Mouse (Mus musculus) limb, embryonic 13.5 days (tissue): ENCODE data around the gene Gm21887. TPM values are rescaled to one million over a fixed set of nuclear protein-coding genes. Genes with fewer than 3 reads are reported as not detected.
"Not testable (repeated sequence)": the region's sequence is repeated elsewhere in the genome, so short reads cannot be mapped to it uniquely, and the experiment has no call there.

Experiments
- ATAC-seq: fragments of 200-750 bp; cut with Nextera tagmentation; 2 replicates; pipeline ENCODE4 v1.8.0; 2017; ENCODE audit warnings: low read depth, moderate number of reproducible peaks, moderate TSS enrichment; ENCODE audit not compliant: low FRiP score
- H3K27ac ChIP-seq: fragments of 300-500 bp; sonication (generic); 2 replicates; pipeline ENCODE4 v1.5.1; 2015; ENCODE audit warnings: inconsistent platforms, mild to moderate bottlenecking, moderate library complexity
- H3K27me3 ChIP-seq: fragments of 300-500 bp; sonication (generic); 2 replicates; pipeline ENCODE4 v1.6.1; 2015; ENCODE audit warnings: mild to moderate bottlenecking, inconsistent platforms
- H3K36me3 ChIP-seq: fragments of 300-500 bp; sonication (generic); 2 replicates; pipeline ENCODE4 v1.6.1; 2015; ENCODE audit warnings: inconsistent platforms, mild to moderate bottlenecking, moderate library complexity
- H3K4me1 ChIP-seq: fragments of 300-500 bp; sonication (generic); 2 replicates; pipeline ENCODE4 v1.6.1; 2015; ENCODE audit warnings: inconsistent platforms
- H3K4me2 ChIP-seq: fragments of 300-500 bp; sonication (generic); replicated peaks from 2 replicates; pipeline ENCODE4 v1.6.1; 2015; ENCODE audit warnings: inconsistent platforms, mild to moderate bottlenecking, moderate library complexity
- H3K4me3 ChIP-seq: fragments of 300-500 bp; sonication (generic); 2 replicates; pipeline ENCODE4 v1.5.1; 2015; ENCODE audit warnings: moderate library complexity, mild to moderate bottlenecking, inconsistent platforms
- H3K9ac ChIP-seq: fragments of 300-500 bp; sonication (generic); 2 replicates; pipeline ENCODE4 v1.6.1; 2015; ENCODE audit warnings: mild to moderate bottlenecking, inconsistent platforms
- H3K9me3 ChIP-seq: fragments of 300-500 bp; sonication (generic); 2 replicates; pipeline ENCODE4 v1.6.1; 2016; ENCODE audit warnings: inconsistent platforms
- WGBS: fragments of 180-500 bp; shearing (Covaris S2); methylation state at CpG from one replicate; pipeline ENCODE4 v1.1.7; 2015; 5-methylcytosine and 5-hydroxymethylcytosine counted together
- polyA plus RNA-seq: library from polyadenylated mRNA; unstranded; fragments of >200 nt; fragmentation: Nextera tagmentation; extraction: Ambion mirVana; gene quantifications from 2 replicates; pipeline ENCODE4 v1.2.1, GENCODE M21; 2015

Gm21887 gene
- polyA plus RNA-seq, 1 experiment from 2014 or later, result 209 TPM

- 85% methylated on average over 7 of the region's 7 CpGs for WGBS
- H3K4me2 ChIP-seq, H3K27me3 ChIP-seq, ATAC-seq, H3K4me3 ChIP-seq, H3K9ac ChIP-seq, H3K27ac ChIP-seq: not testable (repeated sequence)
- H3K36me3 ChIP-seq, result peaks cover 51% of the 10 kb centered on the region
- peaks cover 12% of the 10 kb centered on the region for H3K4me1 ChIP-seq
- peaks cover 70% of the 10 kb centered on the region for H3K9me3 ChIP-seq
Measured at GRCm38 (mm10) chrX:169977856-169978435, 31.5 kb upstream of the Gm21887 start.

GRCm38 (mm10) chrX:169978436-169979381 lies 30.8 kb upstream of the Gm21887 start:
- H3K4me3 ChIP-seq, ATAC-seq, H3K27ac ChIP-seq, H3K9ac ChIP-seq, H3K4me2 ChIP-seq, H3K27me3 ChIP-seq: not testable (repeated sequence)
- H3K9me3 ChIP-seq, result peaks cover 75% of the 10 kb centered on the region
- 68% methylated on average over 29 of the region's 29 CpGs for WGBS
- H3K36me3 ChIP-seq, result peaks cover 57% of the 10 kb centered on the region
- H3K4me1 ChIP-seq, result peaks cover 12% of the 10 kb centered on the region

GRCm38 (mm10) chrX:169979461-169980202 lies 29.8 kb upstream of the Gm21887 start:
- not testable (repeated sequence) for H3K4me3 ChIP-seq, H3K4me2 ChIP-seq, H3K9ac ChIP-seq, H3K27ac ChIP-seq, H3K27me3 ChIP-seq, H3K4me1 ChIP-seq, ATAC-seq
- Histone ChIP-seq H3K9me3 (peaks cover 76% of the 10 kb centered on the region), H3K36me3 (peaks cover 63% of the 10 kb centered on the region)
- WGBS, result 84% methylated on average over 20 of the region's 20 CpGs

GRCm38 (mm10) chrX:169980203-169980556 lies 29.3 kb upstream of the Gm21887 start:
- not testable (repeated sequence) for H3K27me3 ChIP-seq, H3K4me1 ChIP-seq, H3K4me3 ChIP-seq, H3K4me2 ChIP-seq, ATAC-seq, H3K27ac ChIP-seq, H3K9ac ChIP-seq
- peaks cover 76% of the 10 kb centered on the region for H3K9me3 ChIP-seq
- peaks cover 69% of the 10 kb centered on the region for H3K36me3 ChIP-seq
- WGBS, result 86% methylated on average over 6 of the region's 6 CpGs

GRCm38 (mm10) chrX:169980809-169981289 lies 28.6 kb upstream of the Gm21887 start:
- Histone ChIP-seq H3K27me3 (no peaks in the 10 kb centered on the region), H3K4me3 (no peak overlapping the region), H3K27ac (no peak overlapping the region), H3K9ac (no peak overlapping the region), H3K4me2 (no peak overlapping the region), H3K4me1 (no peaks in the 10 kb centered on the region), H3K9me3 (peaks cover 76% of the 10 kb centered on the region), H3K36me3 (peaks cover 75% of the 10 kb centered on the region)
- WGBS, result 86% methylated on average over 12 of the region's 12 CpGs
- ATAC-seq, result no peak

DNA sequence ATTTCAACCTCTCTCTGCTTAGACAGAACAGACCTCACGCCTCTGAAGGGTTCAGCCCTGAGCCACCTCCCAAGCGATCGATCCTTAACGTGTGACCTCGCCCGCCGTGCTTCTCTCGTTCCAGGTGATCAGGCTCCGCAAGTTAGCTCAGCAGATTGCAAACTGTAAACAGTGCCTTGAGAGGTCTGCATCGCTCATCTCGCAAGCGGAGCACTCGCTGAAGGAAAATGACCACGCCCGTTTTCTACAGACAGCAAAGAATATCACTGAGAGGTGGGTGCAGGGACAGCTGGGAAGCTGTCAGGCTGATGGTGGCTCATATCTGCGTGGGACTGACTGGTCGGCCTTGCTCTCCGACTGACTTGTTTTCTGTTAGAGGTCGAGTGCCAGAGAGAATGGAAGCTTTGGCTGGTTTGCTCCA lies 27.7 kb upstream of the Gm21887 start:
- H3K4me3 ChIP-seq, H3K4me2 ChIP-seq, H3K27me3 ChIP-seq, ATAC-seq, H3K4me1 ChIP-seq, H3K9ac ChIP-seq, H3K27ac ChIP-seq: not testable (repeated sequence)
- Histone ChIP-seq H3K36me3 (peaks cover 81% of the 10 kb centered on the region), H3K9me3 (peaks cover 82% of the 10 kb centered on the region)
- WGBS, result 88% methylated on average over 19 of the region's 19 CpGs

- H3K4me3 ChIP-seq, H3K4me2 ChIP-seq, H3K9ac ChIP-seq, ATAC-seq, H3K4me1 ChIP-seq, H3K27me3 ChIP-seq, H3K27ac ChIP-seq: not testable (repeated sequence)
- Histone ChIP-seq H3K9me3 (peaks cover 85% of the 10 kb centered on the region), H3K36me3 (peaks cover 83% of the 10 kb centered on the region)
- 91% methylated on average over 23 of the region's 23 CpGs for WGBS
Measured at GRCm38 (mm10) chrX:169982606-169983400, 26.7 kb upstream of the Gm21887 start.

DNA sequence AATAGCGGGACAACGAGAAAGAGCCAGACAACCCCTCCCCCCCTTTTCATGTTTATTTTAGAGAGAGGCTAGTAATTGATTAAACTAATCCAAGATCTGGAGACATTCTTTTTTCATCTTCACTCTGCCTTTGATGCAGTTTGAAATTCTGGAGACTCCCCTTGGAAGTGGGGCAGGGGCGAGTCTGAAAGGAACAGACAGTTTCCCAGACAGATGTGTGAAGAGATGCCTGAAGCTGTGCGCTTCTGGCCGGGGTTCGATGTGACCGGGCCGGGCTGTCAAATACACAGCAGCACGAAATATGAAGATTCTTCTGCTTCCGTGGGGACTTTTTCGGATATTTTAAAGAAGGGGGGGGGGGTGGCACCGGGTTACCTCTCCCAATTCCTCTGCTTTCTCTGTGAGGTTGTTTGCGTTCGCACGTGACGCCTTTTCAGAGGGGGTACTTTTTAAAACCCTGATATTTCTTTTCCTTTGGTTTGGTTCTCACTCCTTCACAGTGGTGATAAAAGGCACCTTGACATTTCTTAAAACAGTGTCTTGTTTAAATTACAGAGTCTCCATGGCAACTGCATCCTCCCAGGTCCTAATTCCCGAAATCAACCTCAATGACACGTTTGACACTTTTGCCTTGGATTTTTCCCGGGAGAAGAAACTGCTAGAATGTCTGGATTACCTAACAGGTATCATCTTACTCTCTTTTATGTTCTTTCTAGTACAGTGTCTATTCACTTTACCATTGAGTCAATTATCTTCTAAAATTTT lies 25.9 kb upstream of the Gm21887 start:
- H3K4me2 ChIP-seq, ATAC-seq, H3K4me3 ChIP-seq, H3K27ac ChIP-seq, H3K9ac ChIP-seq, H3K4me1 ChIP-seq, H3K27me3 ChIP-seq: not testable (repeated sequence)
- peaks cover 83% of the 10 kb centered on the region for H3K36me3 ChIP-seq
- H3K9me3 ChIP-seq, result peaks cover 81% of the 10 kb centered on the region
- WGBS, result 89% methylated on average over 19 of the region's 19 CpGs

GRCm38 (mm10) chrX:169984331-169984730 lies 25.1 kb upstream of the Gm21887 start:
- not testable (repeated sequence) for H3K4me3 ChIP-seq, ATAC-seq, H3K4me1 ChIP-seq, H3K27me3 ChIP-seq, H3K27ac ChIP-seq, H3K4me2 ChIP-seq, H3K9ac ChIP-seq
- 83% methylated on average over 7 of the region's 7 CpGs for WGBS
- Histone ChIP-seq H3K36me3 (peaks cover 87% of the 10 kb centered on the region), H3K9me3 (peaks cover 81% of the 10 kb centered on the region)

DNA sequence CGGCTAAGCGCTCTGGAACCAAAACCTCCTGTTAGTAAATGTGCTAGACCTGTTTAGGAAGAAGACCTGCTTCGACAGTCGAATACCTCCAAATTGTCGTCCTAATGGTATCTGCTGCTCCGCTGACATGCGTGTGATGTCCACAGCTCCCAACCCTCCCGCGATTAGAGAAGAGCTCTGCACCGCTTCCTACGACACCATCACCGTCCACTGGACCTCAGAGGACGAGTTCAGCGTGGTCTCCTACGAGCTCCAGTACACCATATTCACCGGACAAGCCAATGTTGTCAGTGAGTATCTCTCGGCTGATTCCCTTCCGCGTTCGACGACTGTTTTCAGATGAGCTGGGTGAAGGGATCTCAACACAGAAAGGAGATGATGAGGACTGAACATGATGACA lies 24.6 kb upstream of the Gm21887 start:
- not testable (repeated sequence) for H3K27me3 ChIP-seq, H3K4me3 ChIP-seq, H3K9ac ChIP-seq, ATAC-seq, H3K4me2 ChIP-seq, H3K4me1 ChIP-seq, H3K27ac ChIP-seq
- 92% methylated on average over 21 of the region's 21 CpGs for WGBS
- peaks cover 85% of the 10 kb centered on the region for H3K36me3 ChIP-seq
- H3K9me3 ChIP-seq, result peaks cover 80% of the 10 kb centered on the region

- 85% methylated on average over 18 of the region's 18 CpGs for WGBS
- H3K27me3 ChIP-seq, H3K9ac ChIP-seq, H3K4me1 ChIP-seq, H3K4me3 ChIP-seq, H3K4me2 ChIP-seq, ATAC-seq, H3K27ac ChIP-seq: not testable (repeated sequence)
- Histone ChIP-seq H3K9me3 (peaks cover 78% of the 10 kb centered on the region), H3K36me3 (peaks cover 83% of the 10 kb centered on the region)
Measured at GRCm38 (mm10) chrX:169985796-169986195, 23.7 kb upstream of the Gm21887 start.
